Mouse (Mus musculus) right cerebral cortex, adult 18-20 months (tissue): ENCODE data around the gene Vamp3.

Source experiments
- DNase-seq: peaks from one replicate; pipeline ENCODE4 v3.0.0; 2022; ENCODE audit warnings: mixed read lengths

Vamp3 gene

DNA sequence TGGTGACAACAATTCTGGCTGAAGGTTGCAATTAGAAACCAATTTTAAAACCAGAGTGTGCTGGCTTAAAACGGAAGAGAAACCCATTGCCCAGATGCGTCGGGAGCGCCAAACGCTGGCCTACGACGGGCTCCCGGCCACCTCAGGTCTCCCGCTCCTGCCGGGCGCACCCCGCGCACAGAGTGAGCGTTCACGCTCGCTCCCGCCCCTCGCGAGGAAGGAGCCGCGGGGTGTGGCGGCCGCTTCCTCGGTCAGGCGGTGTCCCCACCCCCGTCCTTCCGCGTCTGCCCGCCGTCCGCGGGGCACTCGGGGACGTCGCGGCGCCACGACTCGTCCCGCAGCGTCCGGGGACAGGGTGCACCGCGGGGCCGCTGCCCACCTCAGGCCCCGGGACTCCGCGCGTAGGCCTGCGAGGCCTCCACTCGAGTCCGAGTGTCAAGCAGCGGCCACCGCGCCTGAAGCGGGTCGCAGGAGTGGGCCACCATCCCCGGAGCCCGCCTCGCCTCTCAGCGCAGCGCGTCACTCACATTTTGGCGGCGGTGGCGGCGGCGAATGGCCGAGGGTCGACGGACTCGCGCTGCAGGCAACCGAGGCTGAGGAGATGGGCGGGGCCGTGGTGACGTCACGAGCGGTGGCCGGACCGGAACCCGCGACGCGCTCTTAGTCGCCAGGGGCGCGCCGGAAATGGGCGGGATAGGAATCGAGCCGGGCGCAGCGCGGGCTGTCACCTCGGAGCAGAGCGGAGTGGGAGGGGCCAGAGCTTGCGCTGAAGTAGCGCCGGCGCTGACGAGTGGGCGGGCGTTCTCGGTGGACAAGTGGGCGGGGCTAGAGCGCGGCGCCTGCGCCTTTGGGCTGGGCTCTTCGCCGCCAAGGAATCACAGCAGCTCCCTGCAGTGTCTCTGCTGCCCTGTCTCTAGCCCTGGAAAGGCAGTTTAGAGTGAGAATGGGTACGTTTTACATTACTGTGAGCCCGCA, at the start of gene Vamp3:
TSS of gene Vamp3 (minus strand) at position 617 of the 975 bp plus-strand sequence.
- peak; percentile 99 for DNase-seq

DNA sequence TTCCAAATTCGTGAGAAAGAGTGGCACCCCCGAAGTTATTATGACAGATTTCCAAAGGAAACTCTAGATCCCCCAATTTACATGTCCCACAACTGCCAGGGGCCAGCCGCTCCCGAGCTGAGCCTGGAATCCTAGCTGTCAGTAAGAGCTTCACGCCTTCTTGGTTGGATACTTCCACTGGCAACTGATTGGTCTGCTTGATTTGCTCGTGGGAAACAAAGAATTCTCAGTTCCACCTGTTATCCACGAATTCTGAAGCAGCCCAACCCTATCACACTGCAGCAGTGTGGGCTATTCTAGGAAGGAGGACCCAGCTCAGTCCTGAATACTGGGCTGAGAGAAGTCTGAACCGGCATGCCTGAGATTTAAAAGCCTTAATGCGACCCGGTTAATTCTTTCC, 48.7 kb upstream of the Vamp3 start:
- DNase-seq = no peak

DNA sequence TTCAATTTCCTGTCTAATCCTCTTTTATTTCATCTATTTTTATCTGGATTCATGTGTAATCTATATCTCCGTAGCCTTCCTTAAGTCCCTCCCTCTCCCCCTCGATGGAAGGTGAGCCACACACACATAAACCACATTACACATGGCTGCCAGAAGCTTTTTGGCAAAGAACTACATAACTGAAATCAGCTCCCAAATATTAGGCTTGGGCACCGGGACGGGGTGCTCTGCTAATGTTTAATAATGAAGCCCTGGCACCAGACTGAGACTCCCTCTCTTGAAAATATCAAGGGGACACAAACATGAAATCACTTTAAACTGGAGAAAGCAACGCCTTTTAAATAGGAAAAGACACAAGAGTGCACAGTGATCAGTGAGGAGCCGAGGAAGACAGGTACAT, 48.1 kb upstream of the Vamp3 start:
- no peak for DNase-seq

DNA sequence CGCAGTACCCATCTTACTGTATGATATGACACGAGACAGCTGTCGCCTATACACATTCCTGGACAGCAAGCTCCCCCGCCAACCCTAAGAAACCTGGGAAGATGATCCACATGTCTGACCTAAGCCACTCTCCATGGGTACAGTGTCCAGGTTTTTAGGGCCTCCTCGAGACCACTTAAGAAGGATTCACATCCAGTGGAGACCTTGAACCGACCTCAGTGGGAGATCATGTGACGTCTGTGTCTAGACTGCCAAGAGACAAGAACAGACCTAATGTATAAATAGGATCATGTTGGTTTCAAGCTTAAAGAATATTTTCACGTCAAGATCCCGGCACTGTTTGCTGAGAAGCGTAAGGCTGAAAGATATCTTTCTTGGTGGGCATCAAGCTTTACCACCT, 46.4 kb upstream of the Vamp3 start:
- DNase-seq = no peak

DNA sequence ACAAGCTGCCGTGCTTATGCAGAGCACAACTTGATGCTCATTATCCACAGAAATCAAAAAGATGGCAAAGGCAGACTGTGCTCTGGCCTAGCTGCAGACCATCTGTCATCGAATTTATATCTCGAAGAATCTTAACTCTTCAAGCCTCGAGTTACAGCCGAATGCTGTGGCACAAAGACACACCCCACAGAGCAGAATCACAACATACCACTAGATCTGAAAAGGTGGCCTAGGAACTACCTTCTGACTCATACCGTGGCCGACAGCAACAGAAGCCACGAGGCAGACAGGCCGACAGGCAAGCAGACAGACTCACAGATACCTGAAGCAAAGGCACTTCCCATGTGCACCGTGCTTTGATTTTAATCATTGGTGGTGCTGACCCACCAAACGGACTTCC, 45.9 kb upstream of the Vamp3 start:
- DNase-seq = no peak

DNA sequence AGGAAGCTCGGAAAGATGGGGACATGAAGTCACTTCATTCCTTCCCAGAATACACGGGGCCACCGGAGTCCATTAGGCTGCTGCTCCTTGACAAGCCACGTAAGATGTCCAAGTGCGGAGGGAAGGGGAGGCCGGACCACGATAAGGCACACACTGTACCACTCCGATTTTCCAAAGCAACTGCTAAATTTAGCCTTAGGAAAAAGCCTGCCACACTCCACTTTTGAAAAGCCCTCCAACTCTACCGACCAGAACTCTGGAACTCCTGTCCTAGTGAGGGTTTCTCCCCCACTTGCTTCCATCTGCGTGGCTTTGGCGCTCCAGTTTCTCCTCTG, 39.3 kb upstream of the Vamp3 start:
- DNase-seq = no peak

DNA sequence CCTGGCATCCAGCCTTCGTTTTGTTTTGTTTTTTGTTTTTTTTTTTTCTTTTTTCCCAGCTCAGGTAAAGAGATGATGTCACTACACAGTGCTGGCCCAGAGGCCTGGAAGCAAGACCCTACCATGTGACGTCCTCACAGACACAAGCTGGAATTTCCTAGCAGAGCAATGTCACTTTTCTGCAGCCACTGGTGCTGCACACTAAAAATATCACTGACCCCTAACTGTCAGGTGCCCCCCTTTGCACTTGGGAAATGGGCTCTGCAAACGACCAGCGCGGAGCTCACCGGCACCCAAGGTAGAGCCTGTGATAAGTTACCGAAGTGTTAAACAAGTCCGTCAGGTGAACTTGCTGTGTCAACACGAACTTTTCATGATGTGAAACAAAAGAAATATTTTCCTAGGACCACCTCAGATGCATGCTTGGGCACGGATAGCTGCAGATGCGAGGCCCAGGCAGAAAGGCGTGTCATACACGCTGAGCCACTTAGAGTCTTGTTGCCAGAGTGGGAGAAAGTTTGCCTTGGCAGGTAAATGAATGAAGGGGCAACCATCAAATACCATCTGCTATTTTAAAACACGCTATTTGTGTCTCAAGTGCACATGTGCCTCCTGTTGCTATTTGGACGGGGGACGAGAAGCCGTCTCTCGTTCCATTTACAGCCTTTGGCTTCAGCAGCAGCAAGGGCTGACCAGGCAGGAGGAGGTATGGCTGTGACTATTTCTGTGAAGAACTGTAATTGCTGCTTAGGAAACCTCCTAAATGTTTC, 38.8 kb upstream of the Vamp3 start:
- no peak for DNase-seq

DNA sequence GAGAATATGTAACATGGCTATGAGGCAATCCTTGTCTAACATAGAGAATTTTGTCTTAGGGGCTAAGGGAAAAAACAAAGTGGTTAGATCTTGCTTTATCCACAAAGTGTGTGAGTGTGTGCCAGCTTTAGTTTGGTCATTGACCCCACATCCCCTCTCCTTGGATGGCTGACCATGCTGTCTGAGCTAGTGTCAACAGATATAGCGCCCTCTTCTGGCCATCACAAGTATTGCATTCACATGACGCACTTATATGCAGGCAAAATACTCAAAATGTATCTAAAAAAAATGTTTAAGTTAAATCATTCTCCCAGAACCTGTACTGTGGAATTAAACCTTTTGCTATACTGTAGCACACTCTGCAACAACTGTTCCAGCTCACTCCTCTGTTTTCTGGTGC, 37.4 kb upstream of the Vamp3 start:
- no peak for DNase-seq

DNA sequence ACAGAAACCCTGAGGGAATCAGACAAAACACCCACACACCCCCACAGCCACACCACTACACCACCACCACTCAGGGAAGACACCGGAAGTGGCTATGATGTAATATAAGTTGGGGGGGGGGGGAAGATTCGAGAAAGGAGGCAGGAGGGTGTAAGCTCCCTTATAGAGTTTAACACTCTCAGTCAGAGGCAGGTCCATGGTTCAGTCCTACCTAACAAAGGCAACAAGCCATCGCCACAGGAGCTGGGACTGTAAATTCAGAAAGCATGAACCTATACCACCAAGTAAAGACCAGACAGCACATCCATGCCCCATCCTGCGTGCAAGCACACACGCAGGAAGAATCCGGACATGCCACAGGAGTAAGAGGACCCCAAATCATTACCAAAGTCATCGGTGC, 31.5 kb upstream of the Vamp3 start, which contains the start of gene Gm13090:
TSS of gene Gm13090 (plus strand) at position 301 of the 400 bp plus-strand sequence.
- DNase-seq = no peak

DNA sequence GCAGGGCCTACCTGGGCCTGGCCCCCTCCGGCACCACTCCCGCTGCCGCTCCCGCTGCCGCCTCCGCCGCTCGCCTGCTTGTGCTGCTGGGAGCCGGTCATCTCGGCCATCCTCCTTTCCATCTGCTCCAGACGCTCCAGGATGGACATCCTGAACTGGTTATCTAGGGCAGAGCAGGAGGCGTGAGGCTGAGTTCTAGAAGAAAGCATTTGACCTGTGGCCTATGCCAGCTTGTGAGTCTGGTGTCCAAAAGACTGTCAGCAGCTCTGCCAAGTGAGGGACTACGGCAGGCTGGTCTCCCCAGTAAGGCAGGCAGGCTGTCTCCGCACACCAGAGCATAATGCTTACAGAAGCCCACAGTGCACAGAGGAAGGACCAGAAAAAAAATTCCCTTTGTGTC, 31.1 kb upstream of the Vamp3 start:
- DNase-seq = no peak

DNA sequence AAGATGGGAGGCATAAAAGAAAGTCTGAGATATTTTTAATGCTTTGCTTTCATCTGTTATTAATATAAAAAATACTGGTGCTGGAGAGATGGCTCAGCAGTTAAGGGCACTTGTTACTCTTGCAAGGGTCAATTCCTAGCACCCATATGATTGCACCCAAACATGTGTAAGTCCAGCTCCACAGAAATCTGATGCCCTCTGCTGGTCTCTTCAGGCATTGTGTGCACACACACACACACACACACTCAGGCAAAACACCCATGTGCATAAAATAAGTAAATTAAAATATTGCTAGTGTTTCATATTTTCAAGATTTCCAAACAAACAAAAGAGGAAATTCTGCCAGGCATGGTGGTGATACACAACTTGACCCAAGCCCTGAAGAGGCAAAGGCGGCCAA, 29.6 kb upstream of the Vamp3 start:
- no peak for DNase-seq

DNA sequence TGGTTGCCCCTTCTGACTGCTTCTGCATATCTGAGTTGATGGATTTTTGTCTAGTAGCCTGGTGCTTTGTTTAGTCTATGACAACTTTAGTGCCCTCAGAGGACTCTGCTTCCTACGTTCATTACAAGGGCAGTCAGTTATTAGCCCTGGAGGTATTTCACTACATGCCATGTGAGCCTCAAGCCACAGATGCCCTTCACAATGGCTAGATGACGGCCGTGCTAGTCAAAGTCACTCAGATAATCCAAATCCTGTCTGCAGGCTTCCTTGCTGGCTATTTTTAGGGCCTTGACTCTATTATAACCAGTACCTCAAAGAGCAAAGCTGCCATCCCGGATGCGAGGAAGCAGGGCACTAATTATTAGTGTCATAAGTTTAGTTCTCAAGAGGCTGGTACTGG, 25.3 kb upstream of the Vamp3 start:
- DNase-seq = no peak

DNA sequence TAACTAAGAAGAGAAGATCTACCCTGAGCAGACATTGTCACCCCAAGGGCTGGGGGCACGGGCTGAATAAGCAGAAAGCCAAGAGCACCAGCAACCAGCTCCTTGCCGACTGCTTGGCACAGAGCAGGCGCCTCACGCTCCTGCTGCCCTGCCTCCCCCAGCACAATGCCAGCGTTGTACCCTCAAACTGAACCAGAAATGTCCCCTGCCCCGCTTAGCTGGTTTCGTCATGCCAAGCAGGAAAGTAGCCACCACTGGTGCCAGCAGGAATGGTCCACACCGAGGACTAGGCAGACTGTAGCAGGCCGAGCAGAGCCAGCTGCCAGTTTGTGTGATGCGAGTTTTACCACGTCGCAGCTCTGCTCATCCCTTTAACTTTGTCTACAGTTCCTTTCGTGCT, 24.2 kb upstream of the Vamp3 start:
- no peak for DNase-seq

DNA sequence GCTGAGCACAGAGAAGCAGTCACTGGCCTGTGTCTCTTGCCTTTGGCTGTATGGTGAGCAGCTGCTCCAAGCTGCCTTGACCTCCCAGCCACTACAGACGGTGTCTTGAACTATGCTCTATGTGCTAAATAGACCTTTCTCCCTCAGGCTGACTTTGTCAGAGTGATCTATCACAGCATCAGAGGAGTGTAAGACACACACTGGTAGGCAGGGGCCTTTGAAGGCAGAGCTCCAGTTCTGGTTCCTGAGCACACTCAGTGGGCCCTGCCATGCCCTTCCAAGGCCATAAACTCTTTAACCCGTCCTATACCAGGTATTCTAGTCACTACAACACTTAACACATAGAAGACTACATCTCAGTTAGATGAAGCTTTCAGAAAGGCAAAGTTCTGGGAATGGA, 23.6 kb upstream of the Vamp3 start:
- DNase-seq = no peak

DNA sequence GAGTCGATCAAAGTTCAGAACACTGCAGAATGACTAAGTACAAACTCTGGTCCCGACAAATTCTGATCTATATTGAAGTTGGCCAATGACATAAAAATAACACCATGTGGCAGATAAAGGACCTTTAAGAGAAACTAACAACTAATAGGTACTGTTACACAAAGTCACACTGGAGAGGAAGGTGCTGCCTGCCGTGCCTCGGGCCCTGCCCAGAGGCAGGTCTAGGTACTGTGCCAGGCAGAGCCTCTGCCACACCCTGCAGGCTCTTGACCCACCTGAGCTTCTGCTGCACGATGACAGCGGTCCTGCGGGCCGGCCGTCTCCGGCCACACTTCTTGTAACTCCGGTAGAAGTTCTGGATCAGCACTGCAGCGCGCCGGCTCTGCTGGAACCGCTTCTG, 17.1 kb upstream of the Vamp3 start:
- no peak for DNase-seq

DNA sequence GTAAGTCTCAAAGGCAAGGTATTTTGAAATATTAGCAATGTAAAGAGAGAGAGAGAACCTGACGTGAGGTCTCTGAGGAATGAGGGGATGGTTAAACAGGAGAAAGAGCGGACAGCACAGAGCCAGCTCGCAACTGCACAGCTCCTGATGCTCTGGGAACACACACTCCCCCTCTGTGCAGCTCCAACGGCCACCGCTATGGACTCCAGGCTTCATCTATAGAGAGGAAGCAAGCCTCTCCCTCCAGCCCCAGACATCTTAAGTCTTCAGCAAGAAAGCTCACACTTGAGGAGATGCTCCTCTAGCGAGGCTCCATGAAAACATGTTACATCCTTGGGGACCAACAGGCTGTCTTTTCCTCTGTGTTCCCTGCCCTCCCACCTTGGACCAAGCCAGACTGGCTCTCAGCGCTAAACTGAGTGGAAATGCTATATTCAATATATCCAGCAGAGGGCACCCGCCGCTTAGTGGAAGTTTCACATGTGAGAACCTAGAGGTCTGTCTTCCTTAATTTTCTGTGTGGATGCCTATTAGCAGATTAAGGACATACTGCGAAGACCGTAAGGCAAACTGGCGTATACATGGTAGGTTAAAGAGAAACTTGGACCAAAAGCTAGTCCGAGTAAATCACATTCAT, 15.5 kb upstream of the Vamp3 start:
- peak; percentile 74 for DNase-seq

DNA sequence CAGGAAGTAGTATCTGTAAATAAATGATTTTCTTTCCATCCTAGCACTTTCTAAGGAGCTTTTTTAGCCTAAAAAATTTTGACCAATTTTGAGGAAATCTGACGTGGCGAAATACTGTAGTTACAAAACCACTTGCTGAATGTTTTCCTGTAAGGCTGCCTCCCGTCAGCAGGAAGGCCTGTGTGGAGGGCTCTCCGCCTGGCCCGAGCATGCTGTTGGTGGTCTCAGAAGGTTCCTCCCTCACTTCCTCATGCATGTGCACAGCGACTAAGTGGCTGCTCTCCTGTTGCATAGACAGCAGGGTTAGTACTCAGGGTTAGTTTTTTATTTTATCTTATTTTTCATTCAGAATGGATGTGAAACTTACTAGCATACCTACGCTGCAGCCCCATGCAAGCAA, 13.2 kb upstream of the Vamp3 start:
- DNase-seq = no peak

DNA sequence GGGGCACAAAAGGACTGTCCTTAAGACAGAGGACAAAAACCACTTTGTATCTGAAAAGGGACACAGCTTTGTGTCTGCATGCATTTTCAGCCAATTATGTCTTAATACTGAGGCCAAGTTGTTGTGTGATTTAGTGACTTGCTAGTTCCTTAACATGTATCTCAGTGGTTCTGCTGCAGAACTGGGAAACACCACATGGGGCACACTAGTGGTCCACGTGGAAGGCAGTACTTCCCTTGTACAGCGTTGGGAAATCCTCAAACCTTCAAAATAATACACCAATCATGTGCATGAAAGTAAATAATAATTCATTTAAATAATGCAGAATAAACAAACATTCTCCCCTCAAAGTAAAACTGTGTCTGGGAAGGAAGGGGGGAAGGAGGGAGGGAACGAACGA, 11.0 kb upstream of the Vamp3 start:
- DNase-seq = no peak

DNA sequence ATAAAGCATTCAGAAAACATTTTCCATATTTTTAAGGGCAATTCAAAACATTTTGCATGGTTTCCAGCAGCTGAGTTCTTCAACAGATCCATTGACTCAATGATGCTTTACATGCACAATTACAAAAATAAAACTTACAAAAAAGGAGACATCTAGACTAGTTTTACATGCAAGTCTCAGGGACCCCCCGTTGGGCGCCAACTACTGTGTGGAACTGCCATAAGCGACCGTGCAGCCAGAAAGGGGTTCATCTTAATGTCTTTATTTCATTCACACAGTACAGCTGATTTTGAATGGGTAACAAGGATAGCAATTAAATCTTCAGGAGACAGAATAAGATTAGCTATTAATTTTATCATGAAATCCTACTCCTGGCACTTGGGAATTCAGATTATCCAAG, 1.8 kb upstream of the Vamp3 start:
- DNase-seq = no peak

DNA sequence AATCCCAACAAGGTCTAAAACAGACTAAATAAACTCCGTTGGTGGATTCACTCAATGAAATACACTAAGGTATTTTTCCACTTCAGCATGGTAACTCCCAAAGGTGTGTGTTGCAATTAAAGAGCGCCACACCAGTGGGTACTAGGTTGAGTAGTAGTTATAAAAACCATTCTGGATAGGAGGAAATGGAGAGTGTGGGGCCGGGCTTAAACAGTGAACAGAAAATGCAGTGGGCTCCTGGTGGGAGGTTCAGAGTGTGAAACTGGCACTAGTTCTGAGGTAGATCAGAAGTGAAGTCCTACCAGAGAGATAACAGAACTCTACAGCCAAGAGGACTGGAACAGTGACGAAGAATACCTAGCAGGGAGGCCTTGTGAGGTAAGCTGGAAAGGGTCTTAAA, 871 bp upstream of the Vamp3 start:
- no peak for DNase-seq

DNA sequence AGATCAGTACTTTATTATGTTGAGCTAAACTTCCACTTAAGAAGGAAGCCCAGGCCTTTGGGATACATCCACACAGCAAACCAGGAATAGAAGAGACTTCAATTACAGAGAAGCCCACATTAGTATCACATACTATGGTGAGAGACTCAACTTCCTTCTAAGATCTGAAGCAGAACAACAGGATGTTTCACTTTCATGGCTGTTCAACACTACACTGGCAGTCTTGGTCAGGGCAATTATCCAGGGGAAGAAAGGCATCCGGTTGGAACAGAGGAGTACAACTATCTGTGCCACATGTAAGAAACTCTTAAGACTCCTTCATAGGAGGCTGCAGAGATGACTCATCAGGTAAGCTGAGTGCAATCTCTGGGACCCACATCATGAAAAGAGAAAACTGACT, 6.6 kb downstream of the Vamp3 start:
- peak; percentile 21 for DNase-seq

DNA sequence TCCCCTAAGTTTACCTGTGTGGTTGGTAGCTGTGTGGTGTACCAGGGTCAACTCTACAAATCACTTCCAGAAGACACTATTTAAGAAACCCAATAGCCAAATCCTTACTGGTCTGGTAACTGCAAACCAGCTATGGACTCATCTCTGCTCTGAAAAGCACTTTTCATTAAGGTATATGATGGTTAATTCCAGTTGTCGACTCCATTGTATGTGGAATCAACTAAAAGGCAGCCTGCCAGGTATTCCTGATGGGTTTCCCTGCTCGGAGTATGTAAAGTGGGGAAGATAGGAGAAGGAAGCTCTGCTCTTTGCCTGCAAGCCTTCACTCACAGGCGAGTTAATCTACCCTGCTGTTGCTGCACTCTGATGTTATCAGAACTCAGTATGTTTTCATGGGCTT, 11.2 kb downstream of the Vamp3 start:
- DNase-seq = no peak

DNA sequence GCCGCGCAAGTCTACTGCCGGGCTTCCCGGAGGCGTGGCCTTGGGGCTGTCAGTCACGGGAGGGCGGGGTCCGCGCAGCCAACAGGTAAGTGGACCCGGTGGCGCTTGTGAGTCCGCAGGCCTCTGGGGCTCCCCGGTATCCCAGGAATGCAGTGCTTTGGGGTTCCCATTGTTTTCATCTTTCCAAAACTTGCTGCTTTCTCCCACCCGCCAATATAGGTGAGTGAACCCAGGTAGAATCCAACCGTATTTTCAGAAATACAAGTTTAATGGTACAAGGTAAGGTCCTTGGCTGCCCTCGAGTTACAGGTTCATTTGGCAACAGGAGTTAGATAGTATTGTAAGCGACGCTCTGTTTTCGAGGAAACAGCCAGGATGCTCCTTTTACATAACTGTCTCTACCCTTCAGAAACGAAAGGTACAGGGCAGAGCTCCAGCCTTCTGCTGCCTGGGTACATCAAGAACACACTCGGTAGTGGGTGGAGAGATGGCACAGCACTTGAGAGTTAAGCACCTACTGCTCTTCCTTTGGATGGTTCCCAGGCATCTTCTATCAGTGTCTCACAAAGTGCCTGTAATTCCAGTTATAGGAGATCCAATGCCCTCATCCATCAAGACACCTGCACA, 12.7 kb downstream of the Vamp3 start:
- peak; percentile 75 for DNase-seq
